Mouse (Mus musculus): ENCODE measurements around the gene P2rx7. TPM values are rescaled to one million over a fixed set of nuclear protein-coding genes. Genes with fewer than 3 reads are reported as not detected.

The P2rx7 gene
- total and polyA plus RNA-seq, 2 experiments from 2014 or later, result 7.3 to 16.2 TPM

DNA sequence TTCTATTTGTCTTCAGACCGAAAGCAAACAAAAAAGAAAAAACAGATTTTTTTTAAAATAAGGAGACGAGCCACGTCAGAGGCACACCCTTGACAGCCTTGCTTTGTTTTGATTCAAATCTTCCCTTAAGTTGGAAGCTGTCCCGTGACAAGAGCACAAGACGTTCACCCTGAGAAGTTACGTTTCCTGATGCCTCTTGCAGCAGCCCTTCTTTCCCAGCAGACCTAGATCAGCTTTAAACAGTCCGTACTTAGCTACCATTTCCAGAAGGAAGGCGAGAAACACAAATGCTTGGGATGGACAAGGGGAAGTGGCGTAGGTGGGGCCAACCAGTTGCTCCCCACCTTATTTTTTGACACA, 55.0 kb downstream of the P2rx7 start:
- H3K4me1 ChIP-seq (ENCODE audit: insufficient read depth, low read length), result no peaks in the 10 kb centered on the region
- ATAC-seq (no peak), DNase-seq (ENCODE audit: low spot score) (no peak)
- no peak overlapping the region for H3K9ac ChIP-seq (replicated peaks; ENCODE audit: low read length)
- no peak overlapping the region for H3K4me3 ChIP-seq (ENCODE audit: low read length)
- no peaks in the 10 kb centered on the region for H3K27me3 ChIP-seq (ENCODE audit: insufficient read depth, low read length)
- H3K9me3 ChIP-seq (ENCODE audit: low read length), result no peaks in the 10 kb centered on the region
- H3K36me3 ChIP-seq (ENCODE audit: insufficient read depth, low read length), result no peaks in the 10 kb centered on the region
- WGBS, result 77% methylated on average over 9 of the region's 9 CpGs
- no peak for TF ChIP-seq CTCF (IDR thresholded peaks at IDR 0.05; ENCODE audit: low read depth)
- no peak overlapping the region for H3K27ac ChIP-seq
- no peak overlapping the region for H3K4me2 ChIP-seq (ENCODE audit: low read depth, low read length)

DNA sequence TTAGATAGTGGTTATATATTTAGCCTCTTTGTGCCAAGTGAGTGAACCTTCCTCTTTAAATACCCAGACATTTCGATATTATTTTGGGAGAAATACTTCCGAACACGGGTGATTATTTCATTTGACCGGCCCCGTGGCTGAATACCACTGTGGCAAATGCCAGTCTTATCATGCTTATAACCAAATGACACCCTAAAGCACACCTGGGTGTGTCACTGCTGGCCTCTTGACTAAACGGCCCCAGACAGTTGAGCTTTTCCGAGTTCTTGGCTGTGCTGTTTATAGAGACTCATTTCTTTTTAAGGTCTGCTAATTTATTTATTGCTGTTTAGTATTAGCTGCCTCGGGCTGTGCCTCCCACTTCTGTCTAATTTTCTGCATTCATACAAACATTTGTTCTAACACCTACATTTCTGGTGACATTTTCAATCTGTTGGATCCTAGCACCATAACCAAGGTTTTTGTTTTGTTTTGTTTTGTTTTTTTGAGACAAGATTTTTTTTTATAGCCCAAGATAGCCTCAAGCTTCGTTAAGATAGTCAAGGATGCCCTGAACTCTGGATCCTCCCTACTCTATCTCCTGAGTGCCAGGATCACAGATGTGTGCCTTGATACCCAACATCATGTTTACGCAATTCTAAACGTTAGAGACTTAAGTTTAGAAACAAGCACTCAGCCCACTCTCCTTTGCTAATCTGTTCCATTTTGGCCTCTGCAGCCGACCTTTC, 56.6 kb downstream of the P2rx7 start:
- Histone ChIP-seq H3K9ac (replicated peaks; ENCODE audit: low read length) (no peak overlapping the region), H3K4me3 (ENCODE audit: low read length) (no peak overlapping the region), H3K27ac (no peak overlapping the region), H3K36me3 (ENCODE audit: insufficient read depth, low read length) (no peaks in the 10 kb centered on the region), H3K4me2 (ENCODE audit: low read depth, low read length) (no peak overlapping the region), H3K9me3 (ENCODE audit: low read length) (no peaks in the 10 kb centered on the region), H3K27me3 (ENCODE audit: insufficient read depth, low read length) (no peaks in the 10 kb centered on the region), H3K4me1 (ENCODE audit: insufficient read depth, low read length) (no peaks in the 10 kb centered on the region)
- ATAC-seq (no peak), DNase-seq (ENCODE audit: low spot score) (no peak)
- 85% methylated on average over 12 of the region's 12 CpGs for WGBS
- TF ChIP-seq CTCF (IDR thresholded peaks at IDR 0.05; ENCODE audit: low read depth), result no peak

DNA sequence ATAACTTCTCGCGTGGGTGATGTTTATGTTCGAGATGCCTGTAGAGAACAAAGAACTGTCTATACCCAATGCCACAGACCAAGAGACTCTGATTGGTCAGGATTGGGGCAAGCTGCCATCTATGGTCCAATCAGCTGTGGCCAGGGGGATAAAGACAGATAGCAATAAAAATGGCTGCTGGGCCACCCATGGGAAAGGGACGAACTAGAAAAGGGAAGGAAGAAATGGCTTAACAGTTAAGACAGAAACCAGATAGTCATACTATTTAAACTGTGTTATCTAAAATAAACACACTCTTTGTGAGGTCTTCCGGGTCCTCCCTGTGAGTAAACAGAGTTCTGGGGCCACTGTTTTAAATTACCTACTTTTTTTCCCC, 57.1 kb downstream of the P2rx7 start:
- Histone ChIP-seq H3K9ac (replicated peaks; ENCODE audit: low read length) (no peak overlapping the region), H3K27ac (no peak overlapping the region), H3K27me3 (ENCODE audit: insufficient read depth, low read length) (no peaks in the 10 kb centered on the region), H3K4me2 (ENCODE audit: low read depth, low read length) (no peak overlapping the region), H3K9me3 (ENCODE audit: low read length) (no peaks in the 10 kb centered on the region), H3K4me3 (ENCODE audit: low read length) (no peak overlapping the region), H3K4me1 (ENCODE audit: insufficient read depth, low read length) (no peaks in the 10 kb centered on the region), H3K36me3 (ENCODE audit: insufficient read depth, low read length) (no peaks in the 10 kb centered on the region)
- ATAC-seq (no peak), DNase-seq (ENCODE audit: low spot score) (no peak)
- WGBS, result 64% methylated on average over 5 of the region's 5 CpGs
- TF ChIP-seq CTCF (IDR thresholded peaks at IDR 0.05; ENCODE audit: low read depth), result no peak

DNA sequence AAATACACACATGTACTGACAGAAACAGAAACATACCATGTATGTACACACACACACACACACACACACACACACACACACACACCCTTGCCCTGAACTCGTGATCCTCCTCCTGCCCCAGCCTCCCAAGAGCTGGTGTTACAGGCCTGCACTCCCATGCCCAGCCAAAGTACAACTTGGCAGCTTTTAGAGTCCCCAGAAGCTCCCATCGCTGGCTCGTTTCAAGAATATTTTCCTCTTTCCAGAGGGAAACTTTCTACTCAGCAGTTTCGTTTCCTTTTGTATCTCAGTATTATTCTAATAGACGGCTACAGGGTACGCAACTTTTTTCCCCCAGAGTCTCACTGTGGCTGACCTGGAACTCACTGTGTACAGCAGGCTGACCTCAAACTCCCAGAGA, 58.4 kb downstream of the P2rx7 start:
- 73% methylated on average over 6 of the region's 6 CpGs for WGBS
- Histone ChIP-seq H3K27ac (no peak overlapping the region), H3K27me3 (ENCODE audit: insufficient read depth, low read length) (no peaks in the 10 kb centered on the region), H3K4me3 (ENCODE audit: low read length) (no peak overlapping the region), H3K4me1 (ENCODE audit: insufficient read depth, low read length) (peaks cover 7% of the 10 kb centered on the region; the same call in 1 of the 2 replicates), H3K4me2 (ENCODE audit: low read depth, low read length) (no peak overlapping the region), H3K36me3 (ENCODE audit: insufficient read depth, low read length) (no peaks in the 10 kb centered on the region), H3K9ac (replicated peaks; ENCODE audit: low read length) (no peak overlapping the region), H3K9me3 (ENCODE audit: low read length) (no peaks in the 10 kb centered on the region)
- no peak for DNase-seq (ENCODE audit: low spot score)
- TF ChIP-seq CTCF (IDR thresholded peaks at IDR 0.05; ENCODE audit: low read depth), result no peak
- no peak for ATAC-seq

DNA sequence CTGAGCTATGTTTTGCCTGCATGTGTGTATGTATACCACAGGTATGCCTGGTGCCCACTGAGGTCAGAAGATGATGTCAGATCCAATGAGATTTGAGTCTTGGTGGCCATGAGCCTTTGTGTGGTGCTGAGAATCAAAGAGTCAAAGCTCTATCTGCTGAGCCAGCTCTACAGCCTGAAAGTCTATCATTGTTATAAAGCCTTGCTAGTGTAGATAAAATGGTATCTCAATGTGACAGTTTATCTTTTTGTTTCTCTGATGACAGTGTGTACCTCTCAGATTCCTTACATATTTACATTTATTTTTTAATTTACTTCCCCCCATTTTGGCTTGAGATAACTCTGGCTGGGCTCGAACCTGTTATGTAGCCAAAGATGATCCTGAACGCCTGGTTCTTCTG, 59.9 kb downstream of the P2rx7 start:
- H3K9ac ChIP-seq (replicated peaks; ENCODE audit: low read length), result no peak overlapping the region
- no peak overlapping the region for H3K27ac ChIP-seq
- H3K9me3 ChIP-seq (ENCODE audit: low read length), result no peaks in the 10 kb centered on the region
- DNase-seq (ENCODE audit: low spot score) (no peak), ATAC-seq (no peak)
- TF ChIP-seq CTCF (IDR thresholded peaks at IDR 0.05; ENCODE audit: low read depth), result no peak
- no peak overlapping the region for H3K4me3 ChIP-seq (ENCODE audit: low read length)
- H3K27me3 ChIP-seq (ENCODE audit: insufficient read depth, low read length), result no peaks in the 10 kb centered on the region
- H3K4me1 ChIP-seq (ENCODE audit: insufficient read depth, low read length), result peaks cover 12% of the 10 kb centered on the region; the same call in 1 of the 2 replicates
- 80% methylated on average over 2 of the region's 2 CpGs for WGBS
- no peaks in the 10 kb centered on the region for H3K36me3 ChIP-seq (ENCODE audit: insufficient read depth, low read length)
- H3K4me2 ChIP-seq (ENCODE audit: low read depth, low read length), result no peak overlapping the region

DNA sequence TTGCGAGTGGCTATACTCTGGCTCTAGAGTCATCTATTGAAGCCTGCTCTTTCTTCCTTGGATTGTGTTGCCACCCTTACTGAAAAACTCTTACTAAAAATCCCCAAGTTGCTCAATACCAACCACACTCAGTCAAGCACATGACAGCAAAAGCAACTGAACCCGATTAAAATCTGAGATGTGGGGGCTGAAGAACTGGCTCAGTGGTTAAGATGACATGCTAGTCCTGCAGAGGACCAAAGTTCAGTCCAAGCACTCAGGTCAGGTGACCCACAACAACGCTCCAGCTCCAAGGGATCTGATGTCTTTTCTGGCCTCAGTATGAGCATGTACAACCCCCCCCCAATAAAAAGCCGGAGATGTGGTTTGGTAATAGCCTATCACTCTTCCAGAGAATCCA, 60.9 kb downstream of the P2rx7 start:
- ATAC-seq (no peak), DNase-seq (ENCODE audit: low spot score) (no peak)
- Histone ChIP-seq H3K4me2 (ENCODE audit: low read depth, low read length) (no peak overlapping the region), H3K9ac (replicated peaks; ENCODE audit: low read length) (no peak overlapping the region), H3K4me3 (ENCODE audit: low read length) (no peak overlapping the region), H3K9me3 (ENCODE audit: low read length) (no peaks in the 10 kb centered on the region), H3K27ac (no peak overlapping the region), H3K27me3 (ENCODE audit: insufficient read depth, low read length) (no peaks in the 10 kb centered on the region), H3K4me1 (ENCODE audit: insufficient read depth, low read length) (peaks cover 15% of the 10 kb centered on the region; the same call in 1 of the 2 replicates), H3K36me3 (ENCODE audit: insufficient read depth, low read length) (no peaks in the 10 kb centered on the region)
- whole genome bisulfite sequencing, result 84% methylated on average over 4 of the region's 4 CpGs
- TF ChIP-seq CTCF (IDR thresholded peaks at IDR 0.05; ENCODE audit: low read depth), result no peak

DNA sequence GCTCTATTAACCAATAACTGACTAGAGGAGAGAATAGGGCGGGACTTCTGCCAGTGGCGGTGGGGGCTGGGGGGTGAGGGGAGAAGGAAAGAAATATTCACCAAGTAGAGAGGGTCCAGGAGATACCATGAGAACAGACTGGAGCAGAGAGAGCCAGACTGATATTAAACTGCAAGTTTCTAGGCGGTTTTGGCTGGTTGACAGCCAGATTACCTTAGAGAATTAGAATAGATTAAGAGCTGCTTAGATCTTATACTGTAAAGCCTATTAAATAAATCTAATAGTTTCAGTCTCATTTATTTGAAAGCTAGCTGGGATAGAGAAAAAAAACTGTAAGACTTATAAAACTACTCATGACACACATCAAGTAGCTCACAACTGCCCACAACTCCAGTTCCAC, 61.5 kb downstream of the P2rx7 start:
- Histone ChIP-seq H3K4me1 (ENCODE audit: insufficient read depth, low read length) (peaks cover 15% of the 10 kb centered on the region; the same call in 1 of the 2 replicates), H3K9me3 (ENCODE audit: low read length) (no peaks in the 10 kb centered on the region), H3K9ac (replicated peaks; ENCODE audit: low read length) (no peak overlapping the region), H3K4me2 (ENCODE audit: low read depth, low read length) (no peak overlapping the region), H3K36me3 (ENCODE audit: insufficient read depth, low read length) (no peaks in the 10 kb centered on the region), H3K27me3 (ENCODE audit: insufficient read depth, low read length) (no peaks in the 10 kb centered on the region), H3K4me3 (ENCODE audit: low read length) (no peak overlapping the region), H3K27ac (no peak overlapping the region)
- ATAC-seq (no peak), DNase-seq (ENCODE audit: low spot score) (peak; percentile 48)
- no peak for TF ChIP-seq CTCF (IDR thresholded peaks at IDR 0.05; ENCODE audit: low read depth)
- 61% methylated on average over 3 of the region's 3 CpGs for WGBS
